Mouse (Mus musculus) embryonic fibroblast, embryonic 13.5 days (primary cell): ENCODE results near the gene Tenm4. TPM values are rescaled to one million over a fixed set of nuclear protein-coding genes. Genes with fewer than 3 reads are reported as not detected.

Experiments
- H3K27ac ChIP-seq: 2 replicates; pipeline ENCODE4 v1.5.1; 2012; ENCODE audit warnings: low read length, control low read depth, inconsistent platforms; ENCODE audit not compliant: insufficient read depth
- H3K4me1 ChIP-seq: 2 replicates; pipeline ENCODE4 v1.6.1; 2011; ENCODE audit warnings: low read length; ENCODE audit not compliant: control insufficient read depth, insufficient read depth
- H3K4me3 ChIP-seq: 2 replicates; pipeline ENCODE4 v1.5.1; 2011; ENCODE audit warnings: mild to moderate bottlenecking, control low read depth, low read length; ENCODE audit not compliant: insufficient read depth
- CTCF ChIP-seq: IDR thresholded peaks from 2 replicates; pipeline ENCODE4 v1.5.1; 2011; ENCODE audit warnings: mild to moderate bottlenecking, control low read depth, low read length, moderate library complexity, borderline replicate concordance; ENCODE audit not compliant: insufficient read depth
- POLR2A ChIP-seq: IDR thresholded peaks from 2 replicates; pipeline ENCODE4 v1.6.1; 2011; ENCODE audit warnings: low read depth, mild to moderate bottlenecking, control low read depth, low read length, moderate library complexity
- polyA plus RNA-seq: library from polyadenylated mRNA; stranded (reverse); fragments of >200 nt; gene quantifications from 2 replicates; pipeline ENCODE4 v1.2.4, GENCODE M21; 2011; ENCODE audit warnings: low read depth; ENCODE audit not compliant: missing spikeins, insufficient read length

The Tenm4 gene
- polyA plus RNA-seq, 1 experiment, result 17.3 TPM

DNA sequence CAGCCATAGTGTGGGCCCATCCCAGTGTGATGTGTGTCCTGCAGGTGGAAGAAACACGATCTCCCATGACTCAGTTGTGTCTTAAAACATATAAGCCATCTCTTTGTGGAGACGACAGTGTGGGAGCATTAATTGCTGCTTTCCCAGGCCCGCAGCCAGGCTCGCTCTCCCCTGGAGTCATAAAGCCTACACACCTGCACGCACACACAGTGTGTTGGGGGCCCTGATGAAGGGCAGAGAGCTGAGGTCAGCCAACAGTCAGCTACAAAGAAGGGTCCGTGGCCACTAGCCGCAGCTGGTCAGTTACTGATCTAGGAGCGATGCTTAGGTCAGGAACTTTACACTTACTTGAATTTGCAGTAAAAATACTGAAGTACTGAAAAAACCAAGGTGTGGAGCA lies 586.0 kb downstream of the Tenm4 start:
- H3K4me3 ChIP-seq, result no peak overlapping the region
- no peak overlapping the region for H3K27ac ChIP-seq
- no peak for TF ChIP-seq POLR2A
- no peaks in the 10 kb centered on the region; the same call in 1 of the 2 replicates for H3K4me1 ChIP-seq

DNA sequence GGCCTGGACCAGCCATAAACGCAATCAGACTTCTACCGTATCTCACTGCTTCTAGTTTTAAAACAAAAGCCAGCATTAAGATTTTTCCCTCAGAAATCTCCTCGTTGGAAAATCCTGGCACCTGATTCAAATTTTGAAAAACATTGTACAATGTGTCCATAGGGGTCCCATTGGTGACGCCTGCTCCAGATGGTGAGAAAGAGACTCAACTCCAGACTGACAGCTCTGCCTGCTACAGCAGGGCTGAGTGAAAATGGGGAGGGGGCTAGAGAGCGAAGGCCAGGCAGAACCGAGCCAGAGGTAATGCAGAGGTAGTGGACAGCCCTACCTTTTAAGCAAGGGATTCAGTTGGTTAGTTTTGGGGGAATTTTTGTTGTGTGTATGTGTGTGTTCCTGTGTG lies 589.2 kb downstream of the Tenm4 start:
- no peak overlapping the region for H3K27ac ChIP-seq
- H3K4me3 ChIP-seq, result no peak overlapping the region
- TF ChIP-seq CTCF, result no peak
- TF ChIP-seq POLR2A, result no peak
- H3K4me1 ChIP-seq, result no peaks in the 10 kb centered on the region; the same call in 1 of the 2 replicates

DNA sequence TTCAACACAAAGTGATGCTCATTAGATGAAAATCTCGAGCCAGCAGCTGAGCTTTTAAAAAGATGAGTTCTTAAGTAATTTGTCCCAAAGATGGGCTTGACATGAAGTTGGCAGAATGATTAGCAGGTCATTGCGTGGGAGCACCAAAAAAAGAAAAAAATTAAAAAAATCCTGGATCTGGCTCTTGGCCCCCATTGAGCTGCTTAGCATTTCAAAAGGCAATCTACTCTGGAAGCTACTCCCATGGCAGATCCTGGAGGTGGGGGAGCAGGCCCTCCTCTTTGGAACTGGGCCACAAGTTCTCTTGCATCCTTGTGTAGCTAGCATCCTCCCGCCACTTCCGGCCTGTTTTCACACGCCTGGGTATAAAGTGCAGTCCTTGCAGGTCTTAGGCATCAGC lies 590.1 kb downstream of the Tenm4 start:
- H3K4me1 ChIP-seq, result no peaks in the 10 kb centered on the region
- H3K27ac ChIP-seq, result no peak overlapping the region
- no peak overlapping the region for H3K4me3 ChIP-seq
- TF ChIP-seq CTCF (no peak), POLR2A (no peak)

DNA sequence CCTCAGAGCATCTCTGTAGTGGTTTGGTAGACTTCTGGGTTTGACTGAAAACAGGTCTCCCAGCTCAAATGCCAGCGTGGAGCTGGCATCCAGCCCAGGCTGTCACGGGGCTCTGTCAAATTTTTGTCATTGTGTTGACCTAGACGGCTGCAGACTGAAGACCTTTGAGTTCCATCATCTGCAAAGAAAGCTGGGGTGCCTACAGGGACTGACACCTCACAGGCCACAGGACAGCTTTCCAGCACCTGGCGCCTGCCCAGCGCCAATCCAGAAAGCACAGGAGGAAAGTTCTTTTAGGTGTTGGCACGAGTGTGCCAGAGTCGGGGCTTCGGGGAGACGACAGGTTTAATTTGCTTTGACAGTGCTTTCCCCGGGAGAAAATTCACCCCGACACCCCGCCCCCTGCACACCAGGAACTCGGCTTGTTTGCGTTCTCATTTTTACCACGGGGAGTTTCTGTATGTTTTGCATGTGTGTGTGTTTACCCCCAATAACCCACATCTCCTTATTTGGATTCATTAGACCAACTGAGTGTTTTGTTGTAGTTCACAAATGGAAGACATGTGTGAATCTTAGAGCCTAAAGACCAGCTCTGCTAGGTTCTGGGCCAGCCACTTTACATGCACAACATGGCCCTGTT lies 594.4 kb downstream of the Tenm4 start:
- H3K4me1 ChIP-seq, result no peaks in the 10 kb centered on the region
- no peak overlapping the region for H3K4me3 ChIP-seq
- TF ChIP-seq POLR2A, result no peak
- TF ChIP-seq CTCF, result no peak
- H3K27ac ChIP-seq, result no peak overlapping the region

DNA sequence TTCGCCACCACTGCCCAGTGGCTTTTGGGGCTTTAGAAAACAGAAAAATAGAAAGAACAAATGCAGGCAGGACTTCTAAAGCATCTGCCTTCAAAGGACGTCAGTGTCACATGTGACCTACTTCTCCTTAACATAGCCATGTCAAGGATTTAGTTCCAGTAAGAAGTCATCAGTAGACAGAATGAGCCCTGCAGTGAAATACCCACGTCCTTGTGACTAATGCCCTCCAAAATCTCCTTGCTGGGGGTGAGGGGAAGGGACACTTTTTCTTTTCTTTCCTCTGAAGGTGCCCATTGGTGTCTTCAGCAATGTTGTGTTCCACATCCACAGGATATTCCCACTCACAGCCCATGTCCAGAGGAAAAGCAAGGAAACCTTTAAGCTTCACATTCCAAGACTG lies 596.0 kb downstream of the Tenm4 start:
- Histone ChIP-seq H3K27ac (no peak overlapping the region), H3K4me1 (no peaks in the 10 kb centered on the region), H3K4me3 (no peak overlapping the region)
- TF ChIP-seq CTCF (no peak), POLR2A (no peak)

DNA sequence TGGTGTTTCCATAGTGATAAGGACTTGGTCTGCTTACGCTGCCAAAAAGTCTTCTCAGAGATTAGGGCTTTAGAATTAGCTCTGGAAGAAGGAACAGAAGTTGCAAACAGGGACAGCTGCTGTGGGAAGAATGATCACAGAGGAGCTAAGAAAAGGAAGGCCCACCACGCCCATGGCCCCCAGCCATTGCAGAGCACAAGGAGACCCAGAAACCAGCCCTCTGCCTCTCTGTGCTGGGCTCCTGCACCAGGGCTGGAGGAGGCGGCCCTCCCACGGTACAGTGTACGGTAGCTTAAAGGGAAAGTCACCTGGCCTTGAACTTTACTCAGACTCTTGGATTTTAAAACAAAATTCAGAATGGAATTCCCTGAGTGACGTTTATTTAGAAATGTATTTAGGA lies 597.7 kb downstream of the Tenm4 start:
- no peak overlapping the region for H3K4me3 ChIP-seq

DNA sequence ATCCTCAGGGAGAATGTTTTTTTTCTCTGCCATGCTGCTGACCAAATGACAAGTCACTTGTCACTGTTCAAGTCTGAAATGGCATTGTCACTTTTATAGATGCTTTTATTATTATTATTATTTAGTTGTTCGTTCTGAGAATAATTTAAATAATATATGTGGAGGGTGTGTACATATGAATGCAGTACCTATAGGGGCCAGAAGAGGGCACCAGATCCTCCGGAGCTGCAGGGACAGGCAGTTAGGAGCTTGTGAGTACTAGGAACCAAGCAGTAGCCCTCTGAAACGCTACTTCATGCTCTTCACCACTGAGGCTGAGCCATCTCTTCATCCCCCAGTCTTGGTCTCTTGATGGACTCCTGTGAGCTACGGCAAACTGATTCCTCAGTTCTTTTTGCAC lies 598.7 kb downstream of the Tenm4 start:
- no peak for TF ChIP-seq POLR2A
- peak; percentile 11; the same call in 1 of the 2 replicates for TF ChIP-seq CTCF
- Histone ChIP-seq H3K4me3 (no peak overlapping the region), H3K4me1 (peaks cover 4% of the 10 kb centered on the region; the same call in 1 of the 2 replicates), H3K27ac (no peak overlapping the region)

More for the DNA sequence above, 597.7 kb downstream of the Tenm4 start:
- TF ChIP-seq CTCF (no peak), POLR2A (no peak)
- H3K4me1 ChIP-seq, result no peaks in the 10 kb centered on the region
- H3K27ac ChIP-seq, result no peak overlapping the region

DNA sequence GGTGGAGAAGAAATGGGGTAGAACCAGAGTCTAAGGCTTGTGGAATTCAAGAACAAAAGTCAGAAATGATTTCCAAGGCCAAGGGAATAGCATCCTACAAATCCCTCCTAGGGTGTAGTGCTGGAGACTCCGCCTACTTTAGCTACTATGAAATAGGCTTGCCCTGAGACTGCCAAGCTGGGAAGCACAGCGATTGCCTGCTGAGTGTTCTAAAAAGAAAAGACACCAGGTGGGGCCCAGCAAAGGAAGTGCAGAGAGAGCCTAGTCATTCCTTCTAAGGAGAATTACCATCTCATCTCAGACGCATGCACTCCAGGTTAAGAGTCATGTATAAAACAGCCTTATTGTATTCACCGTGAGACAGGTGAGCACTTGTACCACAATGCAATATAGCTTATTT lies 601.9 kb downstream of the Tenm4 start:
- H3K4me1 ChIP-seq, result peaks cover 4% of the 10 kb centered on the region; the same call in 1 of the 2 replicates
- H3K4me3 ChIP-seq, result no peak overlapping the region
- H3K27ac ChIP-seq, result no peak overlapping the region
- TF ChIP-seq CTCF (no peak), POLR2A (no peak)

DNA sequence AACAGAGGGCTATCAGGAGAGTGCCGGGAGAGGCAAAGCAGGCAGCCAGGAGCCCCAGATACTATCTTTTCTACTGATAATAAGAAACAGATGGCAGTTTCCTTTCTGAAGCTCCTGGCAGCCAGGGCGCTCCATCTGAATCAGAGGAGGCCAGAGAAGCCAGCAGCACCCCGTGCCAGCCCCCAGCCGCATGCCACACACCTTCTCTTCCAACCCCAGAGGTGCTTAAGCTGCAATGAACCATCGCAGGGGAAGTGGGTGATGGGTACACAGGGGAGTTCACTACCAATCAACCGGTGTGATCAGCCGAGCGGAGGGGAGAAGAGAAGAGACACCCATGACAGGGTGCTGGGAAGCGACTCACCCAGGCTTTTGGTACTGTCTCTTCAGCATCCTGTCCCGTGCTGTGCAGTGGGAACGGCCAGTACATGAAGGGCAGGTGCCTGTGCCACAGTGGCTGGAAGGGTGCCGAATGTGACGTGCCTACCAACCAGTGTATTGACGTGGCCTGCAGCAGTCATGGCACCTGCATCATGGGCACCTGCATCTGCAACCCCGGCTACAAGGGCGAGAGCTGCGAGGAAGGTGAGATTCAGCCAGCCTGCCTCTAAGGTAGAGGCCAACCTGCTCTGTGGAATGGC lies 602.7 kb downstream of the Tenm4 start:
- no peak overlapping the region for H3K4me3 ChIP-seq
- peaks cover 4% of the 10 kb centered on the region; the same call in 1 of the 2 replicates for H3K4me1 ChIP-seq
- no peak for TF ChIP-seq CTCF
- no peak for TF ChIP-seq POLR2A
- no peak overlapping the region for H3K27ac ChIP-seq

DNA sequence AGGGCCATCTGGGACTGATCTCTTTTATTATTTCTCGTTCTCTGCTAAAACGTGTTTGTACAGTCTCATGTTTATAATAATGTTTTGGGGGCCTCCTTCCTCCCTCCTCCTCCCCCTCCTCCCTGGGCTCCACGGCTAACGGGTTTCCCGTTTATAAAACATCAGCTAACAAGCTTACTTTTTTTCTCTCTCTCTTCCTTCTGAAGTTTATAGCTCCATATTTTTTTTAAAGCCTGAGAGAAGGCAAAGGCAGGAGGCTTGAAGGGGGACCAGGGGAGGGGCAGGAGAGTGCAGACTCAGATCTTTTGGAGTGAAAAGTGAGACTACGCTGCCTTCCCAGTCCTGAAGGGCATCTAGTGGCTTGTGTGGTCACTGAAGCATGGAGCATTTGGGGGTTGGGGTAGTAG lies 604.0 kb downstream of the Tenm4 start:
- TF ChIP-seq CTCF, result no peak
- no peak for TF ChIP-seq POLR2A
- H3K4me1 ChIP-seq, result peaks cover 4% of the 10 kb centered on the region; the same call in 1 of the 2 replicates
- H3K27ac ChIP-seq, result no peak overlapping the region
- H3K4me3 ChIP-seq, result no peak overlapping the region
